Mouse (Mus musculus) ES-Bruce4 (cell line): ENCODE results near the gene Acot12.

Experiments
- CTCF ChIP-seq: IDR thresholded peaks from one replicate; pipeline ENCODE4 v1.8.1; 2011; ENCODE audit warnings: low read depth, low read length
- EP300 ChIP-seq: IDR thresholded peaks from 2 replicates; pipeline ENCODE4 v1.6.1; 2011; ENCODE audit warnings: low read depth, low read length; ENCODE audit not compliant: insufficient read depth
- POLR2A ChIP-seq: IDR thresholded peaks from one replicate; pipeline ENCODE4 v1.8.1; 2011; ENCODE audit warnings: low read length; ENCODE audit not compliant: insufficient read depth

DNA sequence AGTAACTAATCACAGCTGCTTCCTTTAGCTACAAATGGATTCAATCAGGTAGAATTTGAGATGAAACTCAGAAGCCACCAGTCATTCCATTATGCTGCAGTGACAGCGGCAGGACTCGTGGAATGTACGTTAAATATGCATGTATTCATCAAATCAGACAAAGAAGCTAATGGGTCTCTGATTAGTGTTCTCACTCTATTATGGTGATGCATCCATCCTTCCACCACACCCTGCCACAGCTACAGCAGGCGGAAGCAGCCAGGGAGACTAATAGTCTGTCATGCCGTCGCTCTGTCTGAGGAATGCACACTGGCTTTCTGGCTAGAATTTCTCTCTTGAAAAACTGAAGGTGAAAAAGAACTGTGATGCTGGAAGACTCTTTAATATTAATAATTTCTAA lies 54.7 kb downstream of the Acot12 start:
- TF ChIP-seq CTCF (no peak), POLR2A (no peak), EP300 (no peak)
